Mouse (Mus musculus): ENCODE results near the gene Fam107a.

Gene Fam107a

GRCm38 (mm10) chr14:8317194-8318097 lies at the start of gene Fam107a:
TSS of gene Fam107a (minus strand) at chr14:8318023.
- DNase-seq: peak in 1 of 2 experiments; percentile 52

- DNase-seq: no peak
These were observed 49.3 kb upstream of the Fam107a start for GRCm38 (mm10) chr14:8367121-8367520.

DNA sequence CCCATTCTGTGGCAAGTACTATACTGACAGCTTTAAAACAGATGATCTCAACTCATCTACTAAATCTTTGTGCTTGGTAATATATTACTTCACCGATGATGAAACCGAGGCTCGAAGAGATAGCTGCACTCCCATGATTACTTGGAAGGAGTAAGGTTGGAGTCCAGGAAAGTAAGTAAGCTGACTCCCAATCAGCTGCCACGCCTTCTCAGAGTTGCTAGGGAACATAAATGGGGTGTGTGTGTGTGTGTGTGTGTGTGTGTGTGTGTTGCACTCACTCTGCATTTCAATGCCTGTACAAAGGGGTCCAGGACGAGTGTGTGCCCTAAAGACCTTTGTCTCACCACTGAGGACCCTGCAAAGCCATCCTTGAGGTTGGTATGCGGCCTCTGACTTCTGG lies 48.0 kb upstream of the Fam107a start:
- no peak for DNase-seq

GRCm38 (mm10) chr14:8356836-8357235 lies 39.0 kb upstream of the Fam107a start:
- DNase-seq: no peak

- DNase-seq: peak; percentile 79 to 85
These were observed 38.2 kb upstream of the Fam107a start for GRCm38 (mm10) chr14:8355999-8356501.

DNA sequence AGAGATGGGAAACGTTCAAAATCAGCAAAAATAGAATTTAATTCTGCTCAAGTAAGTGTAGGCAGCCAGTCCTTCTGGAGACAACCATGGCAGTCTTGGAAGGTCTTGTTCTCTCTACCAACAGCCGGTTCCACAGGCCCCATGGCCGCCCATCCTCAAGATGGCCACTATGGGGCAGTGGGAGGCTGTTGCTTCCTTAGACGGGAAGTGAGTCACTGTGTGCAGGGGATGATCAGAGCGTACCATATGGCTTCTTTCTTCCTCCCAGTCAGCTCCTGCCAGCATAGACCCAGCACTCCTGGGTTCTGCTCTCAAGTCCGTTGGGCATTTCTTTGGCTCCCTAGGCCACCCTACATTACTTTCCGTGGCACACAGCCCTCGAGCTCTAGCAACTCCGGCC lies 31.1 kb upstream of the Fam107a start:
- no peak for DNase-seq

DNA sequence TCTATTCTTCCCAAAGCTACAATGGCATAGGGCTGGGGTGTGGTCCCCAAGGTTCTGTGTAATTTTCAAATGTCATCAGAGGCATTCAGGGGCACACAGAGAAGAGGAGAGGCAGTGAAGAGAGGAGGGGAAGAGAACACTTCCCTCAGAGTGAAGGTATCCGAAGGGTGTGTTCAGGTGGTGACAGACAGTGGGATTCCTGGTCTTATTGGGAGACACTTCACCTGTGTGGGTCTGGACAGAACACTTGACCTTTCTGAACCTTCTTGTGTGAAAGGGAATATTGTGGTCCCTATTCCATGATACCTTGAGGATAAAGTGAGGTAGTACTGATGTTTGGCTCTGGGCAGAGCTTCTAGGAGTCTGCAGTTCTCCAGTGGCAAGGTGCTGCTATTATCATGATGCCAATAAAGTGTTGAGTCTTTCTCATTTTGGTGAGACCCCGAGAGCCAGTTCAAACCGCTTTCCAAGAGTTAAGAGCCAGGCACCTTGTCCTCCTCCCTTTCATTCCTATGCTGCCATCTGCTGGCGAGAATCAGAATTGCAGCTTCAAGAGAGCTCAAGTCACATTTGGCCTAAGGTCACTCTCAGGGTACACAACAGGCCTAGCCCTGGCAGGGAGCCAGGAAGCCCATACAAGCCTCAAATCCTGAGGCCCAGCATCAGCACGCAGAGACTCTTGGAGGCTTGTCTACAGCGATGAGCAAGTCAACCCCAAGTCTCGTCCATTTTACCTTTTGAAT lies 28.6 kb upstream of the Fam107a start:
- peak; percentile 92 to 94 for DNase-seq

DNA sequence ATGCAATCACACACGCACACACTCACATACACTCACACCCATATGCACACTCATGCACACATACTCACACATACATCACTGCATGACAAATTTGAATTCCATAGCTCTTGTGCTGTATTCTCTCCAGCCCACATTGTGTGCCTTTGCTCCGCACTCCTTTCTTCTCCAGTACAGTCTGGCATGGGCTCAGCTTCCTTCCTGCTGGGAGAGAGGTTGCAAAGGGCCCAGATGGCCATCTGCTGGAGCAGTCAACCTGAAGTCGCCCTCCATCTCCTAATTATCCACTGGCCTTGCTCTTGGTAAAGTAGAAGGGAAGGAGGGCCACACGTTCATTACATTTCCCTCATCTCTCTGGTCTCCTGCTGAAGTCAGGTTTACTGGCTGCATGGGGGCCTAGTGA lies 27.7 kb upstream of the Fam107a start:
- peak in 1 of 2 experiments; percentile 29 for DNase-seq

DNA sequence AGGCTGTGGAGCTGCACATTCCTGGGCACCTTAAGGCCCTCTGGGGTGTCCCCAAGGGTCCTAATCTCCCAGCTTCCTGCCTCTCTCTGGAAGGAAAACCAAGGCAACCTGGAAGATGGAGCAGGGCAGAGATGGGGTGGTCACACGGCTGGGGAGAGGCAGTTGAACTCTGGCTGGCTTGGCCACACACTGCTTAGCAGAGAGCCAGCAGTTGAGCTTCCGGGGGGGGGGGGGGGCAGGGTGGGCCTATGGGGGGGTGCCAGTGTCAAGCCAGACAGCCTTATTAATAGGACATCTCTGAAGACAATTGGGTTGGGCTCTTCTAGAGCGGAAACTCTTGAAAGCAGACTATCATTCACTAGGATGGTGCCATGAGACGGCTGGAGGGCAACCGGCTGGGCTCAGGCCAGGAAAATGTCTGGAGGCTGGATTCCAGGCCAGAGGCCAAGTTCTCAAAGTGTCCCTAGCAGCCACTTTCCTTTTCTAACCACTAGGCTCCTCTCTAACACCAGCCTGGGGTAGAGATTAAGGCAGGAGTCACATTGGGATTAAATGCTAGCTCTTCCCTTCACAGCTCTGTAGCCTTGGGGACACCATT lies 24.8 kb upstream of the Fam107a start:
- peak in 1 of 2 experiments; percentile 33 for DNase-seq

DNA sequence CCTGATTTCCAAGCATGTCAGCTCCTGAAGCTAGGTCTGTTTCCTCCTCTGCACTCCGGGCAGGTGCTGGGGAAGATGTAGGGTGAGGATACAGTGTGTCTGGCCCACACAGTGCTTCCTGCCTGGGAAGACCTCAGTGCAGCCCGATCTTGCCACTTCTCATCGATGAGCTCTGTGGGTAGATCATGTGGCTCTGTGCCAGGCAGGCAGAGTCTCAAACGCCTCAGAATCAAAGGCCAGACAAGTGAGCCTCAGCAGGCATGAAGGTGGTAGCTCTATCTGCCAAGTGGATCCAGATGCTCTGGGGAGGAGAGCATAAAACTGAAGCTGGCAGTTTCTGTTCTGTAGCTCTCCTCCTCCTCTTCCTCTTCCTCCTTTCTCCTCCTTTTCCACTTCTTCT lies 22.4 kb upstream of the Fam107a start:
- no peak for DNase-seq

- DNase-seq: peak; percentile 61 to 76
These were observed 18.1 kb upstream of the Fam107a start for GRCm38 (mm10) chr14:8335947-8336346.

- DNase-seq: peak in 1 of 2 experiments; percentile 32
These were observed 16.7 kb upstream of the Fam107a start for GRCm38 (mm10) chr14:8334511-8334910.

GRCm38 (mm10) chr14:8332314-8333252 lies 14.8 kb upstream of the Fam107a start:
- DNase-seq: peak in 1 of 2 experiments; percentile 55

- peak; percentile 76 to 87 for DNase-seq
These were observed 13.6 kb upstream of the Fam107a start for GRCm38 (mm10) chr14:8331307-8331905.

DNA sequence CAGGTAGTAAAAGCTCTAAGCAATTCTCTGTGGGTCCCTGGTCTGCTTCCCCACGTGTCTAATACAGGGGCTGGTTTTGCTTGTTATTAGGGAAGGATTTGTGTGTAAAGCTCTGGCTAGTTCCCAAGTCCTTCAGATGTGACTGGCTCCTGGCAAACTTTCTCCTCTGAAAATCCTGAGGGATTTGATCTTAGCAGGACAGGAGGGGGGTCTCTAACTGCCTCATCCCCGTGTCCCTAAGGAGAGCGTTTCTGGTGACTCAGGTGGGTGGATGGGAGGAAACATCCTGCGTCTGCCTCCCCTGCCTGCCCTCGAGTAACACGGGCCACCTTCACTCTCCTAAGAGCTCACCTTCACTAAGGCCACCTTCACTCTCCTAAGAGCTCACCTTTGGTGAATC lies 12.6 kb upstream of the Fam107a start:
- no peak for DNase-seq

GRCm38 (mm10) chr14:8329552-8329951 lies 11.7 kb upstream of the Fam107a start:
- DNase-seq: no peak

DNA sequence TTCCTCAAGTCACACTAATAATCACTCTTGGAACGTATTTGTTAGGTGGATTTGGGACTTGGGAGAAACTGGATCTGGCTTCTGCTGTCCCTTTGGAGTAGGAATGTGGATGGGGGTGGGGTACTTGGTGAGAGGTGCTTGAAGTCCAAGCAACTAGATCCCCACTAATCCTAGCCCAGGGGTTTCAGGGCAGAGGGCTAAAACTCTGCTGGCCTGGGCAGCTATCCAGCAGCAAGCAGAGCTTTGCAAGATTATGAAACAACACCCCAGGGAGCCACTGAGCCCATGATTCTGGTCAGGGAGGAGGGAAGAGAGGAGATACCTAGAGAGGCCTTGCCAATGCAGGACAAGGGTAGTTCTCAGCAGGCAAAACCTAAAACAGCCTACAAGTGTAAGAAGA lies 9.5 kb upstream of the Fam107a start:
- DNase-seq: no peak

DNA sequence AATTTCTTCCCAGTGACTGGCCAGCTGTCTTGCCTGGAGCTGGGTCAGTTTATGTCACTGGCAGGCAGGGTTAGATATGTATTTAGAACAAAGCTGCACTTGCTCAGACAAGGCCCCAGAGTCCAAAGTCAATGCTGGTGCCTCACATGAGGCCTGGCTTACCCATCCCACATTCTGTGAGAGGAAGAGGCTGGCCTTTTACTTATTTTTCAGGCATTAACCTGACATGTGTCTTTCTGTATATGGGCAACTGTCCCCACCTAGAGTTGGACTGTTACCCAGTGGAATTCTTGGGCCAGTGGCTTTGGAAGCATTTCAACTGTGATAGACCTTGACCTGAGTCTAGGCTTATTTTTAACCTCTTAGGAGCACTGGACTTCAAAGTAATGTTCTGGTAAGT lies 9.1 kb upstream of the Fam107a start:
- no peak for DNase-seq

- no peak for DNase-seq
These were observed 7.9 kb upstream of the Fam107a start for GRCm38 (mm10) chr14:8325746-8326145.

GRCm38 (mm10) chr14:8320528-8320927 lies 2.7 kb upstream of the Fam107a start:
- DNase-seq: no peak

GRCm38 (mm10) chr14:8316366-8317193 lies 1.2 kb downstream of the Fam107a start:
- DNase-seq: peak in 1 of 2 experiments; percentile 49

Measured in kidney, postnatal 4 days (tissue).